Mouse (Mus musculus) heart, adult 10 weeks (tissue): Measurements from ENCODE around the gene Gm4922. TPM values are rescaled to one million over a fixed set of nuclear protein-coding genes. Genes with fewer than 3 reads are reported as not detected.

Experiments
- polyA plus RNA-seq: library from polyadenylated mRNA; stranded (reverse); fragments of 350-450 nt; fragmentation: Illumina TruSeq; extraction: RNeasy Lipid Tissue Mini Kit (QIAGEN cat#74804); gene quantifications from one replicate; pipeline ENCODE4 v1.2.3, GENCODE M21; 2014; ENCODE audit warnings: low read depth, low replicate concordance

Gm4922 gene
- polyA plus RNA-seq: not detected

DNA sequence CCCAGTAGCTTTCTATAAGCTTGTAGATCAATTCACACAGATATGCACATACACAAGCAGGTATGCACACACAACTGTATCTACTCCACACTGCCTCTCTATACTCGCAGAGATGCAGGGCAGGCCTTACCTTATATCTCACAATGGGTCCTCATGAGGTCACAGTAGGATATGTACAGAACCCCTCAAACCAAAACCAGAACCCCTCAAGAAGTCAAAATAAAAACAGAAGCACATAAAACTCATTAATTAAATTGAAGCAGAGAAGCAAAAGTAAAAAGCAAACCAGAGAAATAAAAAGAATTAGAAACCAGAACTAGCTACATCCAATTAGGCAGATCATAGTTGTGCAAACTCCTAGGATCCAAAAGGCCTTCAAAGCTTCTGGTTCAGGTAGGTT, at the start of gene Gm4922:
Gene Gm4922, minus strand, starts transcription at position 101 of the 400 bp plus-strand sequence.

DNA sequence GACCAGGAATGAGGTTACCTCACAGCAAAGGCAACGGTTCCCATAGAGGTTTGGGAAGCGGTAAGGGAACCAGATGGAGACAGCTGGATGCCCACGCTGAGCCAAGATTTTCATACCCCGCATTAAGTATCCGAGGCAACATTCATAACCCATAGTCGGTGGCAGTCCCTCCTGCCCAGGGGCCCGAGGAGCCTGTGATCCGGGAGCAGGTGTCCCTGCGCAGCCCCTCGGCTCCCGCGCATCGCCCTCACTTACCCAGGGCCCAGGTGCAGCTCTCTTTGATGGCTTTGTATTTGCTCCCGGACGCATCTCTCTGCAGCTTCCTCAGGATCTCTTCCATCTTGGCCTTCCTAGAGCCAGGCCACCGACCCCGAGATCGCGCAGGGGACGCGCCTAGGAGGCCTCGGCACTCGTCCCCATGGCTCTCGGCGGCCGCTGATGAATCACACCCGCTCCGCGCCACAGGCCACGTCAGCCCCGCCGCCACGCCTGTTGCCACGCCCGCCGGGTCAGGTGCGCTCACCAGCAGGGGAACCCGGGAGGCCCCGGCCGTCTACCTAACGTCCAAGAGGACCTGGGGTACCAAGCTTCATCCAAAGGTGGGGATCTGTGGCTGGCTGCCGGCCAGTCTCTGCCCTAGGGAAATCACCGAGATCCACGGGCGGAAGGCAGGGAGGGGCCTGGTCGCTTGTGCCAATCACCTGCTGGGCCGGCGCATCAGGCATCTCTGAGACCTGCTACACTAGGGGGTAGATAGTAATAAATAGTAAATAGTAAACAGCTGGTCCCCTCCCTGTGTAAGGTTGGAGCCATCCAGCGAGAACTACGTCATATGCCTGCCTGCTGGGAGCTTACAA, 43.1 kb downstream of the Gm4922 start, which contains the start of gene Arfgef3:
Gene Arfgef3, minus strand, starts transcription at position 664 of the 857 bp plus-strand sequence.

Other genes with a start within 250 kb of the Gm4922 start
- gene Hebp2, start 240.7 kb downstream of the Gm4922 start, polyA plus RNA-seq: 1.9 TPM
- gene Arfgef3, start 42.8 kb downstream of the Gm4922 start, polyA plus RNA-seq: 0.13 TPM
- 137 TPM for gene Perp, start 58.2 kb upstream of the Gm4922 start, polyA plus RNA-seq
- gene Tnfaip3, start 228.9 kb upstream of the Gm4922 start, polyA plus RNA-seq: 1.8 TPM